Mouse (Mus musculus) mouse embryonic stem cell (cell line): Measurements from ENCODE around the gene Wdfy4.

ENCODE experiments used
- in situ Hi-C, 2 experiments: fragments of 300-500 bp; cut with MboI; formaldehyde crosslinking; loops; 1 replicate in 1 of 2; 3 replicates in 1 of 2; pipeline ENCODE4 v1.14.3; 2019 to 2020; ENCODE audit warnings: low sequenced_read_pairs in 2 of 2, low pct_unique_long_range_greater_than_20kb in 1 of 2, mixed read lengths in 1 of 2; ENCODE audit not compliant: unreplicated experiment in 1 of 2

Gene Wdfy4

DNA sequence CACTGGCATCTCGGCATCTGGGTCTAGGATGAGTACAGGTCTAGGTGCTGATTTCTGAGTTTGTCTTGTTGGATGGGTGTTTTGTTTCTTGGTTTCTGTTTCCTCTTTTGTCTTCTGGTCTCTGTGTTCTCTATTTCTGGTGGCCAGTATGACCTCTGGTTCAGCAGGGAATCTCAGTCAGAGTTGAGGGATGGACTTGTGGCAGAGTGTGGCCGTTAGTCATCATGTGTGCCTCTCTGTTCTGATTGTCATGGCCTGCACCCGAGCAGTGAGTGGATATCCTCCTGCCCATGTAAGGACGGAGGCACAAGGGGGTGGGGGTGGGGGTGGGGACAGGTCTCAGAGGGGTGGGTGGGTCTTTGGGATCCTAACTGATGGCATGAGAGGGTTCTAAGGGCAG, 16.9 kb upstream of the Wdfy4 start:
- in situ Hi-C loops: no loop called here

DNA sequence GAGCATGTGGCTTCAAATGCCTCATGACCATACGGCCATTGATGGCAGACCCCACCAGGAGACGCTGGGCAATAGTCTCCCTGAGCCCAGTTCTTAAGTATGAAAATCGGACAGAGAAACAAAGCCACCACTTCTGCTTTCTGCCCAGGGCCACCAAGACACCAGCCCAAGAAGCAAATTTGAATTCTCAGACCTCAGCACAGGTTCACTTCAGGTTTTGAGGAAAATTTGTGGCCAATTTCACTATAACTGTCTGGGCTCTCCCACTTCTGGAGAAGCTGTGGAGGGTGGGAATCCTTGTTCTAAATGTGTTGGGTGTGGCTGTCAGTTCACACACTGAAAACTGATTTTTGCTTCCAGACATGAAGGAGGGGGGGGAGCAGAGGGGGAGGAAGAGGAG, 8.9 kb upstream of the Wdfy4 start:
- in situ Hi-C loops: no loop called here

DNA sequence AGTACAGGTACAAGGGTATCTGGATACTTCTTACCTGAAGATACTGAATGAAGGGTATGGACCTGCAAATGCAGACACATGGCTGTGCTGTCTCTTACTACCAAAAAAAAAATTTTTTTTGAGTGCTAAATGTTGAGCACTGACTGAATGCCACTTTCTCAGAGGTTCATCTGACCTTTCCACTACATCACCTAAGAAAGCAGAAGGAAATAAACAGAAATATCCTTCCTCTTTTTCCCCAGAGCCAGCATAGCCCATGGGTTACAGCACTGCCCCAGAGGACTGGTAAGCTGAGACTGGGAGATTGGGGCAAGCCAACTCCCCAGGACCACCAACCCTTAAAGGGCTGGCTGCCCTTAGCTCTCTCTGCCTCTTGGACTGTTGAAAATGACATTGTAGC, 8.5 kb upstream of the Wdfy4 start:
- in situ Hi-C loops: no loop called here

- in situ Hi-C loops: no loop called here
These were observed 5.3 kb upstream of the Wdfy4 start for GRCm38 (mm10) chr14:33190646-33191045.

GRCm38 (mm10) chr14:33189849-33190423, 4.6 kb upstream of the Wdfy4 start:
- in situ Hi-C loops: no loop called here

- in situ Hi-C loops: no loop called here
These were observed 3.9 kb upstream of the Wdfy4 start for GRCm38 (mm10) chr14:33189230-33189629.

DNA sequence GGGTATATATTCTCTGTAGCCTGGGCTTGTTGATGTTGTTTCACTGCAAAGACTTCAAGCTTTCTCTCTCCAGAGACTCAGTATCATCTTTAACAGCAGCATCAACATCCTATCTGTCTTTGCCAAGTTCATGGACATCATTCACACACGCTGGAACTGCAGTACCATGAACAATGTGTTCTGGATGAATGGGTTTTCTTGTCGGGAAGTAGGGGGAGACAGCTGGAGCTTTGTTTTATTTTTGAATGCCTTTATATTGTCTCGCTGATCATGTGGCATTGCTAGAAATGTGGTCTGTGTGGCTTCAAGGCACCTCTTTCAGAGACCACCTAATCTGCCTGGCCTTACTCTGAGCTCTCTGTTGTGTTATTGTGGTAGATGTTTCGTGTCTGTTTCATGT, 1.9 kb upstream of the Wdfy4 start:
- in situ Hi-C loops: no loop called here

DNA sequence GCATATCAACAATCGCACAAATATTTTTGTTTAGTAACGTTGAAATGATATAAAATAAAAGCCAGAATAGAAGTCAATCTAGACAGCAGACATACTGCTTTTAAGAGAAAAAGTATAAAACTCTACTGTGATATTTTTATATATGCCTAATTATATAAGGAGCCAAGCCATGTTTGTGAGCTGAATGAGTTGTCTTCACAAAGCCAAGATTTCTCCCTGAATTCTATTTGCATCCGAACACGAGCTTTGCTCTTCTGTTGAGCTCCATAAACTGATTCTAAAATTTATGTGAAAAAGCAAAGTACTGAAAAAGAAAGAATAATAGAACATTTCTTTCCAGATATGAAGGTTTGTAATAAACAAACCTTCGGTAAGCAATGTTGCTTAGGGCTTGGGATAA, 5.2 kb downstream of the Wdfy4 start:
- in situ Hi-C loops: no loop called here

GRCm38 (mm10) chr14:33175059-33175821, 10.1 kb downstream of the Wdfy4 start:
- in situ Hi-C loops: no loop called here

GRCm38 (mm10) chr14:33171942-33172341, 13.4 kb downstream of the Wdfy4 start:
- in situ Hi-C loops: no loop called here

DNA sequence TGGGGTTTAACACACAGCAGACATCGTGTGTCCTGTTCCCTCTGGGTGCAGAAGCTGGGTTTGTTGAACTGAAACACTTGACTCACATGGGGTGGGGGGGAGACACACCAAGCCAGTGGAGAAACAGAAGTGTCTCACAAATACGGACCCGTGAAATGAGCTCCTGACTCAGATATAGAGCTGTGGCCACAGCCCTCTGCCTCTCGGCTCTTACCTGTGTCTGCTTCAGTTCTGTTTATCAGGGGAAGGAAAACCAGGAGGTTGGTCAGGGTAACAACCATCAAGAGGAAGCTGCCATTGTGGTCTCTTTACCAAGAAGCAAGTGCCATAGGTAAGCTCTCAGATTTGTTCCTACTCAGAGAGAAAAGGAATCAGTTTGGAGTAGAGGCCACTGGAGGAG, 16.6 kb downstream of the Wdfy4 start:
- in situ Hi-C loops: no loop called here

- in situ Hi-C loops: no loop called here
These were observed 23.1 kb downstream of the Wdfy4 start for GRCm38 (mm10) chr14:33162238-33162637.

DNA sequence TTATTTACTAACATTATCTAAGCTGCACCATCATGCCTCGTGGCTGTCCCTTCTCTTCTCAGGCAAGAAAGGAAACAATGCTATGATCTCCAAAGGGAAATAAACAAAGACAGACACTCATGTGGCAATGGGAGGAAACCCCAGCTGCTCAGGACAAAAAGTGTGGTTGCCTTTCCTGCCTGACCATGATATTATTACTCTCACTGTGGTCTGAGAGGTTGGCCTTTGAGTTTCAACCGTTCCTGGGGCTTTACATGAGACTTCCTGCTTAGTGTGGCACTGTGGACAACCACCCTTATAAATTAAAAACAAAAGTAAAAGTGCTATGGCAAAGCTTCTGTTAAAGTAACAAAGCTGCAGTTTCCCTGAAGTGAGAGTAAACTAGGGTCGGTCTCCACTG, 27.0 kb downstream of the Wdfy4 start:
- in situ Hi-C loops: no loop called here

- in situ Hi-C loops: no loop called here
These were observed 32.4 kb downstream of the Wdfy4 start for GRCm38 (mm10) chr14:33152941-33153340.

DNA sequence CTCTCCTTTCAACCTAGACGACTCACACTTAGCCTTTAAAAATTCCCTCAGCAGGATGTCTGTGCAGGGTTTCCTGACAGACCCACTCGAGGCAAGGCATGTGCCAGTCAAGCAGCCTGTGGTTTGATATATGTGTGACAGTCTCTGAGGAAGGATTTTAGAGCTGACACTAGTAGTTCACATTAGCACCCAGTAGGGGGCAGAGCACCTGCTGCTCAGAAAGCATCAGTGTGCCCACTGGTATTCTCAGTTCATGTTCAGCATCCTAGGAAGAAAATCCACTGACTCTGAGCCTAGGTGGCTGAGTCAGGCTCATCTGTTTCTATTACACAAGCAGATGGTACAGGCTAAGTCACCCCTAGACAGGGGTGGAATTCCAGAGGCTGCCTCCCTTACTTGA, 39.0 kb downstream of the Wdfy4 start:
- in situ Hi-C loops: no loop called here

GRCm38 (mm10) chr14:33136843-33137242, 48.5 kb downstream of the Wdfy4 start:
- in situ Hi-C loops: no loop called here

DNA sequence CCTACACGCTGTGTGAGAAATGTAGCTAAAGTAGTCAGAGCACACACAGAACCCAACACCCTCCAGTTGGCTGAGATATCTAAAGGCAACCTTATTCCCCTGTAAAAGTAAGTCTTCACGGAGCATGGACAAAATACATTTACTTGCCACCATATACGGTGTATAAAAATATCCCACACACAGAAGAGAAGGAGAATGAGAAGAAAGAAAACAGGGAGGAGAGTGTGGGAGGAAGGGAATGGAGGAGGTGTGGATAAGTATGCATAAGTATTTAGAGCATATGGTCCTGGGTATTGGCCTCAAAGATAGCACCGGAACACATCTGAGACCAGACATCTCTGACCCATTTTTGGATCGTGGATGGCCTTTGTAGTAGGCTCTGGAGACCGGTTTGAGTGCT, 50.1 kb downstream of the Wdfy4 start:
- in situ Hi-C loops: no loop called here

- in situ Hi-C loops: no loop called here
These were observed 54.1 kb downstream of the Wdfy4 start for GRCm38 (mm10) chr14:33131044-33131758.

DNA sequence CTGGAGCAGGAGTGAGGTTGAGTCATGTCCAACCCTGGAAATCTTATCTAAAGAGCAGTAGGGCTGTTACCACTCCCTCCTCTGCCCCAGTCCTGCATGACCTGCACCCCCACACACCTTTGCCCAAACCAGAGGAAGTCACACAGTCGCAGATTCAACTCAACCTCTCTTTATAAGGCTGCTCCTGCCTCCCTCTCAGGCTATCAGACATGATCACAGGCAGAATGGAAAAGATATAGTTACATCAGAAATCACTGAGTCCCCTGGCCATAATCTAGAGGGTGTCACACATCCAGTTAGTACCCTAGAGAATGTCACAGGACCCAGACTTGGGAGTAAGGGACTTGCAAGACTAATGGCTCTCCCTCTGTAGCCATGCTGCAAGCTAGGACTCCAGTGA, 68.7 kb downstream of the Wdfy4 start:
- in situ Hi-C loops: no loop called here

DNA sequence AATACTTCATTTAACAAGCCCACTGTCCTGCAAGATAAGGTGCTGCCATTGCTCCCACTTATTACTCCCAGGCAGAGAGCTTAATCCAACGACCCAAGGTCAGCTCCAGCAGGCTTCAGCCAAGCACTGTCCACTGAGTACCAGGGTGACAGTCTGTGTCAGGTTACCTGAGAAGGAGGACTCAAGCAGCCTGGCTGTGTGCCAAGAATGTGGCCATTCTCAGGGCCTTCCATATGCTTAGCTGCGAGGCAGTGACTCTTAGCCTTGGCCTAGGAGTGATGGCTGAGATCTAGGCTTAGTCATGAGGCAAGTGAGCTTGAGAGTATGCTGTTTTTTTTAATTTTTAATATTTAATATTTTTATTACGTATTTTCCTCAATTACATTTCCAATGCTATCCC, 80.5 kb downstream of the Wdfy4 start:
- in situ Hi-C loops: no loop called here
